Mouse (Mus musculus) ovary, postnatal 10 days (tissue): Measurements from ENCODE around the gene Tmem50b.
"Not testable (repeated sequence)": the region's sequence is repeated elsewhere in the genome, so short reads cannot be mapped to it uniquely, and the experiment has no call there.

Experiments used
- DNase-seq: peaks from one replicate; pipeline ENCODE4 v3.0.0; 2022; ENCODE audit warnings: low spot score

Gene Tmem50b

GRCm38 (mm10) chr16:91597672-91598010 lies at the start of gene Tmem50b:
Tmem50b (minus strand) TSS chr16:91597800.
- DNase-seq = peak; percentile 93

- DNase-seq = peak; percentile 90
Observed at GRCm38 (mm10) chr16:91646681-91647419, 49.2 kb upstream of the Tmem50b start, which contains the start of gene Gart. Gart (minus strand) TSS chr16:91646952.

- DNase-seq = no peak
Observed at GRCm38 (mm10) chr16:91645995-91646602, 48.5 kb upstream of the Tmem50b start.

GRCm38 (mm10) chr16:91645420-91645819 lies 47.8 kb upstream of the Tmem50b start:
- DNase-seq = not testable (repeated sequence)

GRCm38 (mm10) chr16:91644901-91645300 lies 47.3 kb upstream of the Tmem50b start:
- no peak for DNase-seq

GRCm38 (mm10) chr16:91640171-91640570 lies 42.6 kb upstream of the Tmem50b start:
- DNase-seq = no peak

- DNase-seq = no peak
Observed at GRCm38 (mm10) chr16:91639636-91640035, 42.0 kb upstream of the Tmem50b start.

GRCm38 (mm10) chr16:91639161-91639560 lies 41.6 kb upstream of the Tmem50b start:
- no peak for DNase-seq

- DNase-seq = no peak
Observed at GRCm38 (mm10) chr16:91633641-91634040, 36.0 kb upstream of the Tmem50b start.

GRCm38 (mm10) chr16:91632940-91633339 lies 35.3 kb upstream of the Tmem50b start:
- no peak for DNase-seq

- no peak for DNase-seq
Observed at GRCm38 (mm10) chr16:91632439-91632838, 34.8 kb upstream of the Tmem50b start.

GRCm38 (mm10) chr16:91630584-91630983 lies 33.0 kb upstream of the Tmem50b start:
- DNase-seq = no peak

- DNase-seq = no peak
Observed at GRCm38 (mm10) chr16:91629749-91630148, 32.1 kb upstream of the Tmem50b start.

GRCm38 (mm10) chr16:91628673-91629072 lies 31.1 kb upstream of the Tmem50b start:
- DNase-seq = no peak

GRCm38 (mm10) chr16:91627831-91628230 lies 30.2 kb upstream of the Tmem50b start:
- no peak for DNase-seq

- DNase-seq = no peak
Observed at GRCm38 (mm10) chr16:91623074-91623473, 25.5 kb upstream of the Tmem50b start.

- DNase-seq = no peak
Observed at GRCm38 (mm10) chr16:91620991-91621390, 23.4 kb upstream of the Tmem50b start.

- no peak for DNase-seq
Observed at GRCm38 (mm10) chr16:91620185-91620584, 22.6 kb upstream of the Tmem50b start.

- DNase-seq = peak; percentile 33
Observed at GRCm38 (mm10) chr16:91618511-91619501, 21.2 kb upstream of the Tmem50b start, which contains the start of gene Dnajc28. Dnajc28 (minus strand) TSS chr16:91619026.

GRCm38 (mm10) chr16:91614552-91614951 lies 17.0 kb upstream of the Tmem50b start:
- DNase-seq = no peak

GRCm38 (mm10) chr16:91612525-91612924 lies 14.9 kb upstream of the Tmem50b start:
- no peak for DNase-seq

- DNase-seq = no peak
Observed at GRCm38 (mm10) chr16:91611248-91611647, 13.6 kb upstream of the Tmem50b start.
